Mouse (Mus musculus) embryonic facial prominence, embryonic 14.5 days (tissue): Measurements from ENCODE around the gene Cobl. TPM values are rescaled to one million over a fixed set of nuclear protein-coding genes. Genes with fewer than 3 reads are reported as not detected.

ENCODE experiments used
- ATAC-seq: fragments of 200-750 bp; cut with Nextera tagmentation; 2 replicates; pipeline ENCODE4 v1.8.0; 2017; ENCODE audit warnings: low read depth, moderate number of reproducible peaks, moderate TSS enrichment
- DNase-seq: peaks from one replicate; pipeline ENCODE4 v3.0.0-alpha.2; 2015; ENCODE audit warnings: low spot score
- H3K27ac ChIP-seq: fragments of 300-500 bp; sonication (generic); replicated peaks from 2 replicates; pipeline ENCODE4 v1.5.1; 2014; ENCODE audit warnings: low read depth, mild to moderate bottlenecking, low read length, moderate library complexity
- H3K27me3 ChIP-seq: fragments of 300-500 bp; sonication (generic); replicated peaks from 2 replicates; pipeline ENCODE4 v1.6.1; 2014; ENCODE audit warnings: low read length; ENCODE audit not compliant: control insufficient read depth, insufficient read depth
- H3K36me3 ChIP-seq: fragments of 300-500 bp; sonication (generic); 2 replicates; pipeline ENCODE4 v1.6.1; 2014; ENCODE audit warnings: low read length, mixed read lengths; ENCODE audit not compliant: control insufficient read depth, insufficient read depth
- H3K4me1 ChIP-seq: fragments of 300-500 bp; sonication (generic); 2 replicates; pipeline ENCODE4 v1.6.1; 2014; ENCODE audit warnings: antibody characterized with exemption, low read length; ENCODE audit not compliant: control insufficient read depth, insufficient read depth
- H3K4me2 ChIP-seq: fragments of 300-500 bp; sonication (generic); 2 replicates; pipeline ENCODE4 v1.6.1; 2014; ENCODE audit warnings: low read depth, mild to moderate bottlenecking, low read length, moderate library complexity, mixed read lengths
- H3K4me3 ChIP-seq: fragments of 300-500 bp; sonication (generic); 2 replicates; pipeline ENCODE4 v1.5.1; 2014; ENCODE audit warnings: low read depth, mild to moderate bottlenecking, low read length
- H3K9ac ChIP-seq: fragments of 300-500 bp; sonication (generic); 2 replicates; pipeline ENCODE4 v1.6.1; 2014; ENCODE audit warnings: low read depth, mild to moderate bottlenecking, low read length, moderate library complexity, mixed read lengths
- H3K9me3 ChIP-seq: fragments of 300-500 bp; sonication (generic); 2 replicates; pipeline ENCODE4 v1.6.1; 2016; ENCODE audit warnings: low read length; ENCODE audit not compliant: control insufficient read depth
- WGBS: fragments of 180-500 bp; shearing (Covaris S2); extraction: QIAGEN DNeasy Blood & Tissue Kit; methylation state at CpG from one replicate; pipeline ENCODE4 v1.1.7; 2014; 5-methylcytosine and 5-hydroxymethylcytosine counted together
- polyA plus RNA-seq: library from polyadenylated mRNA; unstranded; fragments of >200 nt; fragmentation: Nextera tagmentation; extraction: Ambion mirVana; gene quantifications from 2 replicates; pipeline ENCODE4 v1.2.1, GENCODE M21; 2014

The Cobl gene
- polyA plus RNA-seq, 1 experiment from 2014 or later: 62.0 TPM

- no peak for DNase-seq
- no peaks in the 10 kb centered on the region for H3K4me1 ChIP-seq
- H3K36me3 ChIP-seq: no peaks in the 10 kb centered on the region
- no peak; the same call in 1 of the 2 replicates for ATAC-seq
- H3K9me3 ChIP-seq: no peaks in the 10 kb centered on the region
- H3K27ac ChIP-seq: no peak overlapping the region
- WGBS: 65% methylated on average over 6 of the region's 6 CpGs
- no peak overlapping the region for H3K9ac ChIP-seq
- H3K4me2 ChIP-seq: no peak overlapping the region
- no peak overlapping the region for H3K4me3 ChIP-seq
- no peaks in the 10 kb centered on the region for H3K27me3 ChIP-seq
Measured at GRCm38 (mm10) chr11:12231481-12232035, 233.2 kb downstream of the Cobl start.

GRCm38 (mm10) chr11:12229411-12229810 is 235.3 kb downstream of the Cobl start:
- Histone ChIP-seq H3K4me1 (no peaks in the 10 kb centered on the region), H3K27me3 (no peaks in the 10 kb centered on the region), H3K27ac (no peak overlapping the region), H3K36me3 (no peaks in the 10 kb centered on the region), H3K4me3 (no peak overlapping the region), H3K9me3 (no peaks in the 10 kb centered on the region), H3K4me2 (no peak overlapping the region), H3K9ac (no peak overlapping the region)
- ATAC-seq: no peak
- WGBS: 71% methylated on average over 7 of the region's 7 CpGs
- no peak for DNase-seq

- Histone ChIP-seq H3K36me3 (no peaks in the 10 kb centered on the region), H3K27me3 (no peaks in the 10 kb centered on the region), H3K4me2 (no peak overlapping the region), H3K27ac (no peak overlapping the region), H3K4me3 (no peak overlapping the region), H3K9me3 (no peaks in the 10 kb centered on the region), H3K9ac (no peak overlapping the region), H3K4me1 (no peaks in the 10 kb centered on the region)
- no peak for DNase-seq
- 85% methylated on average over 3 of the region's 3 CpGs for WGBS
- ATAC-seq: no peak
Measured at GRCm38 (mm10) chr11:12227343-12227742, 237.4 kb downstream of the Cobl start.

GRCm38 (mm10) chr11:12219594-12220530 is 244.9 kb downstream of the Cobl start:
- H3K9ac ChIP-seq: no peak overlapping the region
- no peaks in the 10 kb centered on the region for H3K4me1 ChIP-seq
- ATAC-seq: peak; percentile 55; the same call in 1 of the 2 replicates
- H3K27ac ChIP-seq: no peak overlapping the region
- H3K36me3 ChIP-seq: no peaks in the 10 kb centered on the region
- DNase-seq: no peak
- H3K9me3 ChIP-seq: no peaks in the 10 kb centered on the region
- no peak overlapping the region for H3K4me2 ChIP-seq
- WGBS: 50% methylated on average over 4 of the region's 4 CpGs
- H3K27me3 ChIP-seq: no peaks in the 10 kb centered on the region
- no peak overlapping the region for H3K4me3 ChIP-seq

GRCm38 (mm10) chr11:12216897-12217296 is 247.9 kb downstream of the Cobl start:
- H3K27me3 ChIP-seq: no peaks in the 10 kb centered on the region
- H3K4me2 ChIP-seq: no peak overlapping the region
- H3K9me3 ChIP-seq: no peaks in the 10 kb centered on the region
- ATAC-seq: no peak
- H3K4me1 ChIP-seq: no peaks in the 10 kb centered on the region
- H3K9ac ChIP-seq: no peak overlapping the region
- H3K27ac ChIP-seq: no peak overlapping the region
- no peak for DNase-seq
- WGBS: 75% methylated on average over 1 of the region's 1 CpGs
- H3K36me3 ChIP-seq: no peaks in the 10 kb centered on the region
- no peak overlapping the region for H3K4me3 ChIP-seq

GRCm38 (mm10) chr11:12215582-12215981 is 249.2 kb downstream of the Cobl start:
- H3K36me3 ChIP-seq: no peaks in the 10 kb centered on the region
- no peaks in the 10 kb centered on the region for H3K27me3 ChIP-seq
- H3K4me3 ChIP-seq: no peak overlapping the region
- H3K4me1 ChIP-seq: no peaks in the 10 kb centered on the region
- H3K27ac ChIP-seq: no peak overlapping the region
- WGBS: 88% methylated on average over 1 of the region's 1 CpGs
- ATAC-seq: no peak
- no peak for DNase-seq
- no peaks in the 10 kb centered on the region for H3K9me3 ChIP-seq
- no peak overlapping the region for H3K9ac ChIP-seq
- no peak overlapping the region for H3K4me2 ChIP-seq

GRCm38 (mm10) chr11:12208574-12208973 is 256.2 kb downstream of the Cobl start:
- no peak overlapping the region for H3K4me2 ChIP-seq
- H3K4me1 ChIP-seq: no peaks in the 10 kb centered on the region
- H3K4me3 ChIP-seq: no peak overlapping the region
- no peaks in the 10 kb centered on the region for H3K36me3 ChIP-seq
- WGBS: 76% methylated on average over 2 of the region's 2 CpGs
- H3K9me3 ChIP-seq: no peaks in the 10 kb centered on the region
- no peak for ATAC-seq
- no peak overlapping the region for H3K27ac ChIP-seq
- DNase-seq: no peak
- H3K9ac ChIP-seq: no peak overlapping the region
- no peaks in the 10 kb centered on the region for H3K27me3 ChIP-seq

- 49% methylated on average over 6 of the region's 6 CpGs for WGBS
Measured at GRCm38 (mm10) chr11:12205201-12206161, 259.3 kb downstream of the Cobl start.

More at GRCm38 (mm10) chr11:12205201-12206161, 259.3 kb downstream of the Cobl start:
- H3K36me3 ChIP-seq: no peaks in the 10 kb centered on the region
- no peaks in the 10 kb centered on the region for H3K27me3 ChIP-seq
- H3K27ac ChIP-seq: 0 out of 2 replicates have a peak overlapping the region, but pooled peaks have one; percentile 28
- H3K4me3 ChIP-seq: no peak overlapping the region
- DNase-seq: peak; percentile 49
- no peaks in the 10 kb centered on the region for H3K4me1 ChIP-seq
- ATAC-seq: peak; percentile 44; the same call in 1 of the 2 replicates
- H3K9me3 ChIP-seq: no peaks in the 10 kb centered on the region
- no peak overlapping the region for H3K4me2 ChIP-seq
- H3K9ac ChIP-seq: no peak overlapping the region
